Mouse (Mus musculus) neural tube, embryonic 14.5 days (tissue): ENCODE data around the gene Arv1. TPM values are rescaled to one million over a fixed set of nuclear protein-coding genes. Genes with fewer than 3 reads are reported as not detected.
A peak's percentile ranks its signal among the peaks of the same experiment; 100 is the strongest.

Experiments used
- ATAC-seq: fragments of 200-750 bp; cut with Nextera tagmentation; 2 replicates; pipeline ENCODE4 v1.8.0; 2017; ENCODE audit warnings: low read depth, mild to moderate bottlenecking, moderate TSS enrichment, moderate library complexity
- H3K27ac ChIP-seq: fragments of 300-500 bp; sonication (generic); 2 replicates; pipeline ENCODE4 v1.5.1; 2014; ENCODE audit warnings: low read depth, mild to moderate bottlenecking, control low read depth, low read length, moderate library complexity, mixed read lengths
- H3K27me3 ChIP-seq: fragments of 300-500 bp; sonication (generic); 2 replicates; pipeline ENCODE4 v1.6.1; 2014; ENCODE audit warnings: low read length; ENCODE audit not compliant: control insufficient read depth, insufficient read depth
- H3K36me3 ChIP-seq: fragments of 300-500 bp; sonication (generic); 2 replicates; pipeline ENCODE4 v1.6.1; 2014; ENCODE audit warnings: low read length, mixed read lengths; ENCODE audit not compliant: control insufficient read depth, insufficient read depth
- H3K4me1 ChIP-seq: fragments of 300-500 bp; sonication (generic); 2 replicates; pipeline ENCODE4 v1.6.1; 2014; ENCODE audit warnings: low read length; ENCODE audit not compliant: control insufficient read depth, insufficient read depth
- H3K4me2 ChIP-seq: fragments of 300-500 bp; sonication (generic); 2 replicates; pipeline ENCODE4 v1.6.1; 2014; ENCODE audit warnings: mild to moderate bottlenecking, low read depth, low read length, control low read depth
- H3K4me3 ChIP-seq: fragments of 300-500 bp; sonication (generic); 2 replicates; pipeline ENCODE4 v1.5.1; 2014; ENCODE audit warnings: low read depth, low read length, control low read depth, mixed read lengths
- H3K9ac ChIP-seq: fragments of 300-500 bp; sonication (generic); replicated peaks from 2 replicates; pipeline ENCODE4 v1.6.1; 2014; ENCODE audit warnings: low read depth, mild to moderate bottlenecking, control low read depth, low read length, mixed read lengths
- H3K9me3 ChIP-seq: fragments of 300-500 bp; sonication (generic); 2 replicates; pipeline ENCODE4 v1.6.1; 2016; ENCODE audit warnings: low read length; ENCODE audit not compliant: control insufficient read depth
- WGBS: fragments of 180-500 bp; shearing (Covaris S2); extraction: QIAGEN DNeasy Blood & Tissue Kit; methylation state at CpG from one replicate; pipeline ENCODE4 v1.1.7; 2014; 5-methylcytosine and 5-hydroxymethylcytosine counted together
- polyA plus RNA-seq: library from polyadenylated mRNA; unstranded; fragments of >200 nt; fragmentation: Nextera tagmentation; extraction: Ambion mirVana; gene quantifications from 2 replicates; pipeline ENCODE4 v1.2.1, GENCODE M21; 2014

Gene Arv1
- polyA plus RNA-seq, 1 experiment from 2014 or later = 38.0 TPM

GRCm38 (mm10) chr8:124713207-124713606 lies 8.7 kb upstream of the Arv1 start:
- peaks cover 33% of the 10 kb centered on the region for H3K36me3 ChIP-seq

GRCm38 (mm10) chr8:124715736-124716135 lies 6.2 kb upstream of the Arv1 start:
- H3K27ac ChIP-seq = no peak overlapping the region
- peaks cover 6% of the 10 kb centered on the region for H3K4me1 ChIP-seq
- ATAC-seq = no peak
- H3K36me3 ChIP-seq = peaks cover 21% of the 10 kb centered on the region
- 95% methylated on average over 8 of the region's 8 CpGs for WGBS
- H3K27me3 ChIP-seq = no peaks in the 10 kb centered on the region
- H3K9ac ChIP-seq = no peak overlapping the region
- no peak overlapping the region for H3K4me2 ChIP-seq
- H3K9me3 ChIP-seq = no peaks in the 10 kb centered on the region
- no peak overlapping the region for H3K4me3 ChIP-seq

More at GRCm38 (mm10) chr8:124713207-124713606, 8.7 kb upstream of the Arv1 start:
- Histone ChIP-seq H3K4me1 (no peaks in the 10 kb centered on the region), H3K9me3 (no peaks in the 10 kb centered on the region), H3K9ac (no peak overlapping the region), H3K27me3 (no peaks in the 10 kb centered on the region), H3K4me2 (no peak overlapping the region), H3K27ac (no peak overlapping the region), H3K4me3 (no peak overlapping the region)
- 97% methylated on average over 6 of the region's 6 CpGs for WGBS
- ATAC-seq = no peak

- Histone ChIP-seq H3K36me3 (no peaks in the 10 kb centered on the region), H3K4me2 (no peak overlapping the region), H3K9ac (no peak overlapping the region), H3K27me3 (no peaks in the 10 kb centered on the region), H3K4me3 (no peak overlapping the region), H3K27ac (no peak overlapping the region), H3K4me1 (peaks cover 21% of the 10 kb centered on the region), H3K9me3 (no peaks in the 10 kb centered on the region)
- 89% methylated on average over 7 of the region's 7 CpGs for WGBS
- no peak for ATAC-seq
Measured at GRCm38 (mm10) chr8:124720133-124720532, 1.8 kb upstream of the Arv1 start.

- peak; percentile 71 for ATAC-seq
- peak overlapping the region; percentile 89 for H3K4me3 ChIP-seq
- no peaks in the 10 kb centered on the region for H3K27me3 ChIP-seq
- peak overlapping the region; percentile 89 for H3K4me2 ChIP-seq
- H3K4me1 ChIP-seq = peaks cover 21% of the 10 kb centered on the region
- no peaks in the 10 kb centered on the region for H3K36me3 ChIP-seq
- no peaks in the 10 kb centered on the region for H3K9me3 ChIP-seq
- H3K9ac ChIP-seq = peak overlapping the region; percentile 85
- 2% methylated on average over 31 of the region's 31 CpGs for WGBS
- peak overlapping the region; percentile 60; the same call in 1 of the 2 replicates for H3K27ac ChIP-seq
Measured at GRCm38 (mm10) chr8:124720938-124721861, 739 bp upstream of the Arv1 start.

GRCm38 (mm10) chr8:124724301-124724700 lies 2.4 kb downstream of the Arv1 start:
- no peaks in the 10 kb centered on the region for H3K27me3 ChIP-seq
- H3K9me3 ChIP-seq = no peaks in the 10 kb centered on the region
- no peak overlapping the region for H3K4me2 ChIP-seq
- no peak overlapping the region for H3K27ac ChIP-seq
- H3K4me1 ChIP-seq = peaks cover 21% of the 10 kb centered on the region
- peaks cover 22% of the 10 kb centered on the region for H3K36me3 ChIP-seq
- H3K4me3 ChIP-seq = no peak overlapping the region
- over 99% methylated on average over 7 of the region's 7 CpGs for WGBS
- no peak for ATAC-seq
- no peak overlapping the region for H3K9ac ChIP-seq

GRCm38 (mm10) chr8:124732828-124733227 lies 10.9 kb downstream of the Arv1 start:
- Histone ChIP-seq H3K4me2 (no peak overlapping the region), H3K4me1 (no peaks in the 10 kb centered on the region), H3K9ac (no peak overlapping the region), H3K4me3 (no peak overlapping the region), H3K27me3 (no peaks in the 10 kb centered on the region), H3K27ac (no peak overlapping the region), H3K9me3 (no peaks in the 10 kb centered on the region), H3K36me3 (peaks cover 54% of the 10 kb centered on the region)
- no peak for ATAC-seq
- WGBS = 95% methylated on average over 8 of the region's 8 CpGs

GRCm38 (mm10) chr8:124735371-124735911 lies 13.5 kb downstream of the Arv1 start:
- WGBS = 43% methylated on average over 3 of the region's 3 CpGs
- H3K9ac ChIP-seq = no peak overlapping the region
- no peak for ATAC-seq
- no peaks in the 10 kb centered on the region for H3K4me1 ChIP-seq
- peaks cover 36% of the 10 kb centered on the region for H3K36me3 ChIP-seq
- H3K27ac ChIP-seq = no peak overlapping the region
- H3K4me3 ChIP-seq = no peak overlapping the region
- no peak overlapping the region for H3K4me2 ChIP-seq
- H3K27me3 ChIP-seq = no peaks in the 10 kb centered on the region
- H3K9me3 ChIP-seq = no peaks in the 10 kb centered on the region

GRCm38 (mm10) chr8:124739268-124739667 lies 17.3 kb downstream of the Arv1 start:
- no peaks in the 10 kb centered on the region for H3K27me3 ChIP-seq
- no peaks in the 10 kb centered on the region for H3K4me1 ChIP-seq
- no peak overlapping the region for H3K4me3 ChIP-seq
- no peak overlapping the region for H3K4me2 ChIP-seq
- H3K36me3 ChIP-seq = peaks cover 6% of the 10 kb centered on the region; the same call in 1 of the 2 replicates
- H3K27ac ChIP-seq = no peak overlapping the region
- no peaks in the 10 kb centered on the region for H3K9me3 ChIP-seq
- WGBS = 89% methylated on average over 1 of the region's 1 CpGs
- H3K9ac ChIP-seq = no peak overlapping the region
- no peak for ATAC-seq

GRCm38 (mm10) chr8:124746661-124747060 lies 24.7 kb downstream of the Arv1 start:
- H3K9me3 ChIP-seq = no peaks in the 10 kb centered on the region
- peaks cover 6% of the 10 kb centered on the region; the same call in 1 of the 2 replicates for H3K4me1 ChIP-seq
- no peak overlapping the region for H3K4me3 ChIP-seq
- no peak overlapping the region for H3K4me2 ChIP-seq
- WGBS = 73% methylated on average over 13 of the region's 13 CpGs
- H3K9ac ChIP-seq = no peak overlapping the region
- H3K27me3 ChIP-seq = peaks cover 18% of the 10 kb centered on the region
- H3K36me3 ChIP-seq = no peaks in the 10 kb centered on the region
- H3K27ac ChIP-seq = no peak overlapping the region
- ATAC-seq = no peak
